Mouse (Mus musculus) lung, adult 2 months (tissue): ENCODE data around the gene Nps. TPM values are rescaled to one million over a fixed set of nuclear protein-coding genes. Genes with fewer than 3 reads are reported as not detected.

Source experiments
- DNase-seq: peaks from one replicate; pipeline ENCODE4 v3.0.0; 2022
- H3K4me1 ChIP-seq: fragments of 200-500 bp; 2 replicates; pipeline ENCODE4 v1.6.1; 2011; ENCODE audit warnings: low read length; ENCODE audit not compliant: control insufficient read depth, insufficient read depth
- H3K4me3 ChIP-seq: fragments of 200-500 bp; replicated peaks from 2 replicates; pipeline ENCODE3; 2011; ENCODE audit warnings: low read depth, mild to moderate bottlenecking, control low read depth, low read length; ENCODE audit errors: extremely low read depth
- CTCF ChIP-seq: fragments of 200-500 bp; IDR thresholded peaks from 2 replicates; pipeline ENCODE4 v1.5.1; 2011; ENCODE audit warnings: mild to moderate bottlenecking, low read length, control low read depth; ENCODE audit not compliant: insufficient read depth
- POLR2A ChIP-seq: fragments of 200-500 bp; IDR thresholded peaks from 2 replicates; pipeline ENCODE4 v1.6.1; 2011; ENCODE audit warnings: low read depth, mild to moderate bottlenecking, control low read depth, low read length, borderline replicate concordance; ENCODE audit errors: extremely low read depth
- WGBS: fragments of 180-500 bp; shearing (Covaris S2); methylation state at CpG from one replicate; pipeline ENCODE4 v1.1.7; 2018; 5-methylcytosine and 5-hydroxymethylcytosine counted together
- polyA plus RNA-seq: library from polyadenylated mRNA; depleted of rRNA; stranded (reverse); fragments of >200 nt; gene quantifications from 2 replicates; pipeline ENCODE4 v1.2.3, GENCODE M21; 2012; rRNA removed

Nps gene
- polyA plus RNA-seq, 1 experiment: not detected

GRCm38 (mm10) chr7:135244171-135244880 lies 14.2 kb upstream of the Nps start:
- no peaks in the 10 kb centered on the region for H3K4me1 ChIP-seq
- no peak overlapping the region for H3K4me3 ChIP-seq
- 65% methylated on average over 9 of the region's 9 CpGs for WGBS
- TF ChIP-seq POLR2A (no peak), CTCF (no peak)
- DNase-seq: no peak

DNA sequence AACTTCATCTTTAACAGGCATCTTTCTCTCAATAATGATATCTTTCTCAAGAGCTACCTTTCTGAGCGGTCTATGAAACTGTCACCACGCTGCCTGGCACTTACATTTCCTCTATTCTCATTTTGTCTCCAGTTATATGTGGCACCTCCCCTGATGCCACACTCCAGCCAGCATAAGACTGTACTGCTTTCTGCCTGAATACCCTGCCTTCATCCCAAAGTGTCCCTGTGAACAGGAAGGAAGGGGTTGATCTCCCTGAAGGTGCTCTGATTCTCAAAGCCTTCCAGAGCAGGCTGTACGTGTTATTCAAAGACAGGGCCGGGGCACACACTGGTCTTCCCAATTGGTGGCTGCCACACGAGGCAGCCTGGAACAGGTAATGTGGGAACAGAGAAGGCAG lies 12.1 kb upstream of the Nps start:
- WGBS: 81% methylated on average over 5 of the region's 5 CpGs

GRCm38 (mm10) chr7:135253249-135253648 lies 5.3 kb upstream of the Nps start:
- no peak for TF ChIP-seq POLR2A
- no peak for TF ChIP-seq CTCF
- 82% methylated on average over 2 of the region's 2 CpGs for WGBS
- DNase-seq: no peak
- H3K4me3 ChIP-seq: no peak overlapping the region
- H3K4me1 ChIP-seq: no peaks in the 10 kb centered on the region

More for the DNA sequence above, 12.1 kb upstream of the Nps start:
- TF ChIP-seq CTCF: no peak
- TF ChIP-seq POLR2A: no peak
- DNase-seq: no peak
- Histone ChIP-seq H3K4me3 (no peak overlapping the region), H3K4me1 (no peaks in the 10 kb centered on the region)

GRCm38 (mm10) chr7:135254423-135254822 lies 4.1 kb upstream of the Nps start:
- Histone ChIP-seq H3K4me1 (no peaks in the 10 kb centered on the region), H3K4me3 (no peak overlapping the region)
- WGBS: 82% methylated on average over 2 of the region's 2 CpGs
- no peak for DNase-seq
- TF ChIP-seq CTCF (no peak), POLR2A (no peak)

- TF ChIP-seq POLR2A (no peak), CTCF (no peak)
- no peak overlapping the region for H3K4me3 ChIP-seq
- 77% methylated on average over 5 of the region's 5 CpGs for whole genome bisulfite sequencing
- H3K4me1 ChIP-seq: no peaks in the 10 kb centered on the region
- DNase-seq: no peak
Observed at GRCm38 (mm10) chr7:135271011-135271410, 12.5 kb downstream of the Nps start.

DNA sequence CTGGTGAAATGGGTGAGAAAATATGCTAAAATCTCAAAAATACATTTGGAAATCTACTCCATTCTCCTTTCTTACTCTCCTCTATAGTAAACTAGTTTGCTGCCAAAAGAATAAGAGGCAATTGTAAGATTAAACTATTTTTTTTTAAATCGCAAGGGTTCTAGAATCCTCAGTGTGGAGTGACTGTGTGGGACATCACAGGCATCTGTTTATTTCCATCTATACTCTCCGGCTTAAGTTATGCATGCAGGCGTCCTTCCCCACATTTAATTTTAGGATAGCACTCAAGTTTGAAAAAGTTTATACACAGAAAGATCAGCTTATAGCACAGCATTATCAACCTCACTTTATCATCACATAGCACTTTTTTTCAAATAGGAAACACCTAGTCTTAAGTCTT lies 24.7 kb downstream of the Nps start:
- TF ChIP-seq POLR2A (no peak), CTCF (no peak)
- no peaks in the 10 kb centered on the region for H3K4me1 ChIP-seq
- 92% methylated on average over 3 of the region's 3 CpGs for WGBS
- H3K4me3 ChIP-seq: no peak overlapping the region
- DNase-seq: no peak

GRCm38 (mm10) chr7:135289976-135290375 lies 31.5 kb downstream of the Nps start:
- Histone ChIP-seq H3K4me3 (no peak overlapping the region), H3K4me1 (no peaks in the 10 kb centered on the region)
- WGBS: 88% methylated on average over 3 of the region's 3 CpGs
- TF ChIP-seq CTCF (no peak), POLR2A (no peak)
- no peak for DNase-seq

DNA sequence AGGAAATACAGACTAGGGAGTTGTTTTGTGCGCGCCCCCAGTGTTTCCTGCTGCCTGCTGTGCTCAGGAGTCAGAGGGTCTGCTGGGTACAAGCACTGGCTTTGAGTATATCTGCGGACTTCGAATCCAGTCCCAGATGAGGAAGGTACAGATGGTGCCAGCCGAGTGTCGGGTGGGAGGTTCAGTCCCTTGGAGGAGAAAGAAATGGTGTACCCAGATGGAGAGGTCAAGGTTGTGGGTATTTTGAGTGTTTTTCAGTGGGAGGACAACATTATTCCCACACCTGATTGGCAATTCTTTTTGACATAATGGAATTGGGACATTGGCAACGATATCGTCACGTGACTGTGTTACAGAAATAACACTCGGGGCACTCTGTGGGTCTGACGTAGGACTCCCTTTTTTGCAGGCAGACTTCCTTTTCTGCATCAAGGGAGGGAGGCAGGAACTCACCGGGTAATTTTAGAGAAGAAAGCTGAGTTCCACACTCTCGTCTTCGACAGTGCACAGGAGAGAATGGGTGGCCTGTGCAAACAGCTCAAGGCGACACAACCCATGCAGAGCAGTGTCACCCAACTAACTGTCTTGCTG lies 33.2 kb downstream of the Nps start:
- DNase-seq: no peak
- Histone ChIP-seq H3K4me3 (no peak overlapping the region), H3K4me1 (no peaks in the 10 kb centered on the region)
- 51% methylated on average over 15 of the region's 15 CpGs for WGBS
- TF ChIP-seq POLR2A (no peak), CTCF (no peak)

- no peaks in the 10 kb centered on the region for H3K4me1 ChIP-seq
- TF ChIP-seq CTCF (no peak), POLR2A (no peak)
Observed at GRCm38 (mm10) chr7:135294498-135294897, 36.0 kb downstream of the Nps start.

GRCm38 (mm10) chr7:135304496-135304895 lies 46.0 kb downstream of the Nps start:
- Histone ChIP-seq H3K4me3 (no peak overlapping the region), H3K4me1 (no peaks in the 10 kb centered on the region)
- WGBS: 84% methylated on average over 2 of the region's 2 CpGs
- TF ChIP-seq POLR2A (no peak), CTCF (no peak)
- no peak for DNase-seq

More at GRCm38 (mm10) chr7:135294498-135294897, 36.0 kb downstream of the Nps start:
- WGBS: 74% methylated on average over 3 of the region's 3 CpGs
- no peak for DNase-seq
- no peak overlapping the region for H3K4me3 ChIP-seq

Other genes starting within 250 kb of the Nps start
- gene Foxi2, start 151.6 kb downstream of the Nps start, polyA plus RNA-seq: not detected in 2 replicates